In genomic region chr2:33989555-33990370, GRCm38 (mm10) we compare ENCODE assay signal across 17 mouse cellular contexts.
DNase-seq lines count a peak whose midpoint lies in the region; ATAC-seq and TF ChIP-seq lines count a peak whose summit lies in the region.
"Had no signal": no experiment of that assay in that cellular context is flagged by ENCODE, and none has a peak within 500 bp of the region (broad histone marks: within the 10 kb centered on the region; RNA-seq: fewer than 3 reads in every experiment).

No protein-coding gene starts in this region.

- TF ChIP-seq POLR2A in olfactory bulb, adult 2 months (IDR thresholded peaks at IDR 0.05; ENCODE audit: insufficient read depth, low read depth, low read length) = no peak

- H3K4me2 ChIP-seq in forebrain, embryonic 13.5 days = no peak overlapping the region
- no peak overlapping the region for H3K4me2 ChIP-seq in midbrain, embryonic 12.5 days (replicated peaks)
- H3K4me2 ChIP-seq: forebrain, embryonic 15.5 days had no signal

- no peak overlapping the region for H3K9ac ChIP-seq in forebrain, embryonic 13.5 days
- H3K9ac ChIP-seq in midbrain, embryonic 12.5 days (replicated peaks) = no peak overlapping the region
- H3K9ac ChIP-seq: forebrain, embryonic 15.5 days had no signal

- no peaks in the 10 kb centered on the region for H3K27me3 ChIP-seq in forebrain, embryonic 10.5 days (ENCODE audit: poor library complexity, severe bottlenecking)
- H3K27me3 ChIP-seq in forebrain, embryonic 13.5 days = no peaks in the 10 kb centered on the region
- H3K27me3 ChIP-seq in midbrain, embryonic 12.5 days = no peaks in the 10 kb centered on the region
- H3K27me3 ChIP-seq: forebrain, embryonic 15.5 days had no signal

- H3K9me3 ChIP-seq in forebrain, embryonic 10.5 days = peaks cover 7% of the 10 kb centered on the region; the same call in 1 of the 2 replicates
- H3K9me3 ChIP-seq in forebrain, embryonic 13.5 days (replicated peaks) = no peaks in the 10 kb centered on the region
- no peaks in the 10 kb centered on the region for H3K9me3 ChIP-seq in midbrain, embryonic 12.5 days
- H3K9me3 ChIP-seq: embryonic facial prominence, embryonic 10.5 days; forebrain, embryonic 15.5 days; G1E had no signal

- no peak for TF ChIP-seq CTCF in olfactory bulb, adult 2 months (IDR thresholded peaks at IDR 0.05; ENCODE audit: insufficient read depth, low read depth, low read length)

- H3K27ac ChIP-seq in forebrain, embryonic 10.5 days = 0 out of 2 replicates have a peak overlapping the region, but pooled peaks have one; percentile 15
- H3K27ac ChIP-seq in forebrain, embryonic 13.5 days = no peak overlapping the region
- peak overlapping the region; percentile 11 for H3K27ac ChIP-seq in midbrain, embryonic 12.5 days (replicated peaks)
- 0 out of 2 replicates have a peak overlapping the region, but pooled peaks have one; percentile 3 for H3K27ac ChIP-seq in olfactory bulb, adult 2 months (ENCODE audit: insufficient read depth, low read depth, low read length)
- H3K27ac ChIP-seq: embryonic facial prominence, embryonic 10.5 days; forebrain, embryonic 15.5 days had no signal

- DNase-seq in forebrain, embryonic 10.5 days (ENCODE audit: extremely low spot score, low spot score) = no peak
- DNase-seq in right cerebral cortex, adult 18-20 months = peak; percentile 53
- DNase-seq in right cerebral cortex, postnatal 14 days = no peak
- no peak for DNase-seq in gastrocnemius, postnatal 10 days
- DNase-seq in kidney, adult 11 months = no peak
- DNase-seq: cerebellum, adult 11 months; cerebellum, postnatal 36 days; kidney, adult 8-10 months; kidney, postnatal 36 days; lung, adult 18-20 months had no signal

- no peak for ATAC-seq in forebrain, embryonic 13.5 days
- no peak for ATAC-seq in midbrain, embryonic 12.5 days (ENCODE audit: low FRiP score, low read depth)
- ATAC-seq: CD4-positive, CD25-positive, alpha-beta regulatory T cell, adult 4 months; forebrain, embryonic 15.5 days had no signal

- no peak overlapping the region for H3K4me3 ChIP-seq in forebrain, embryonic 10.5 days
- no peak overlapping the region for H3K4me3 ChIP-seq in forebrain, embryonic 13.5 days
- no peak overlapping the region for H3K4me3 ChIP-seq in midbrain, embryonic 12.5 days
- no peak overlapping the region for H3K4me3 ChIP-seq in olfactory bulb, adult 2 months (ENCODE audit: insufficient read depth, low read depth, low read length)
- H3K4me3 ChIP-seq: embryonic facial prominence, embryonic 10.5 days; forebrain, embryonic 15.5 days had no signal

- H3K36me3 ChIP-seq in forebrain, embryonic 10.5 days (replicated peaks) = no peaks in the 10 kb centered on the region
- no peaks in the 10 kb centered on the region for H3K36me3 ChIP-seq in forebrain, embryonic 13.5 days (ENCODE audit: poor library complexity, severe bottlenecking)
- H3K36me3 ChIP-seq in midbrain, embryonic 12.5 days = no peaks in the 10 kb centered on the region
- H3K36me3 ChIP-seq: embryonic facial prominence, embryonic 10.5 days; forebrain, embryonic 15.5 days; G1E had no signal

- WGBS in forebrain, embryonic 10.5 days = 80% methylated on average over 12 of the region's 12 CpGs
- WGBS in forebrain, embryonic 13.5 days = 74% methylated on average over 12 of the region's 12 CpGs
- WGBS in midbrain, embryonic 12.5 days = 62% methylated on average over 12 of the region's 12 CpGs
- 47% methylated on average over 12 of the region's 12 CpGs for WGBS in olfactory bulb, adult 2 months

- peaks cover 7% of the 10 kb centered on the region for H3K4me1 ChIP-seq in forebrain, embryonic 10.5 days
- H3K4me1 ChIP-seq in forebrain, embryonic 13.5 days = peaks cover 12% of the 10 kb centered on the region
- peaks cover 14% of the 10 kb centered on the region; the same call in 1 of the 2 replicates for H3K4me1 ChIP-seq in midbrain, embryonic 12.5 days
- peaks cover 25% of the 10 kb centered on the region for H3K4me1 ChIP-seq in olfactory bulb, adult 2 months (ENCODE audit: control insufficient read depth, insufficient read depth, low read length)
- H3K4me1 ChIP-seq: embryonic facial prominence, embryonic 10.5 days had no signal
